Mouse (Mus musculus): Measurements from ENCODE around the gene Egfr. TPM values are rescaled to one million over a fixed set of nuclear protein-coding genes. Genes with fewer than 3 reads are reported as not detected.

The Egfr gene
- 2.4 and 2.6 TPM in 2 replicates for polyA plus RNA-seq (2016; fragmentation: Nextera tagmentation; extraction: Ambion mirVana)

- Histone ChIP-seq H3K4me3 (peak within 1 kb of the TSS; percentile 67), H3K27me3 (replicated peaks) (peaks cover 48% of the 10 kb centered on the region), H3K9me3 (replicated peaks) (no peaks in the 10 kb centered on the region), H3K27ac (ENCODE audit: poor library complexity, severe bottlenecking) (no peak within 1 kb of the TSS), H3K9ac (peak within 1 kb of the TSS; percentile 64), H3K4me2 (peak within 1 kb of the TSS; percentile 87), H3K4me1 (replicated peaks) (no peaks in the 10 kb centered on the region; the same call in 1 of the 2 replicates), H3K36me3 (no peaks in the 10 kb centered on the region)
- 0% methylated on average over 21 of the region's 21 CpGs for WGBS
- peak; percentile 82 for ATAC-seq (ENCODE audit: insufficient number of reproducible peaks, low FRiP score)
Observed at GRCm38 (mm10) chr11:16752007-16752348, at the start of gene Egfr. Egfr (plus strand) TSS chr11:16752203.

- Histone ChIP-seq H3K27me3 (replicated peaks) (no peaks in the 10 kb centered on the region), H3K36me3 (no peaks in the 10 kb centered on the region), H3K9ac (no peak overlapping the region), H3K9me3 (replicated peaks) (no peaks in the 10 kb centered on the region), H3K4me3 (no peak overlapping the region), H3K27ac (ENCODE audit: poor library complexity, severe bottlenecking) (no peak overlapping the region), H3K4me2 (no peak overlapping the region), H3K4me1 (replicated peaks) (no peaks in the 10 kb centered on the region)
- no peak for ATAC-seq (ENCODE audit: insufficient number of reproducible peaks, low FRiP score)
- 86% methylated on average over 3 of the region's 3 CpGs for WGBS
Observed at GRCm38 (mm10) chr11:16703221-16703620, 48.8 kb upstream of the Egfr start.

- Histone ChIP-seq H3K9me3 (replicated peaks) (no peaks in the 10 kb centered on the region), H3K27me3 (replicated peaks) (no peaks in the 10 kb centered on the region), H3K4me3 (no peak overlapping the region), H3K9ac (no peak overlapping the region), H3K4me1 (replicated peaks) (no peaks in the 10 kb centered on the region), H3K27ac (ENCODE audit: poor library complexity, severe bottlenecking) (no peak overlapping the region), H3K36me3 (no peaks in the 10 kb centered on the region), H3K4me2 (no peak overlapping the region)
- no peak for ATAC-seq (ENCODE audit: insufficient number of reproducible peaks, low FRiP score)
- WGBS: 42% methylated on average over 1 of the region's 1 CpGs
Observed at GRCm38 (mm10) chr11:16735083-16735644, 16.8 kb upstream of the Egfr start.

GRCm38 (mm10) chr11:16737323-16737722 is 14.7 kb upstream of the Egfr start:
- no peak overlapping the region for H3K9ac ChIP-seq
- no peaks in the 10 kb centered on the region for H3K27me3 ChIP-seq (replicated peaks)
- no peak for ATAC-seq (ENCODE audit: insufficient number of reproducible peaks, low FRiP score)
- no peak overlapping the region for H3K27ac ChIP-seq (ENCODE audit: poor library complexity, severe bottlenecking)
- WGBS: 62% methylated on average over 2 of the region's 2 CpGs
- no peak overlapping the region for H3K4me3 ChIP-seq
- no peaks in the 10 kb centered on the region for H3K36me3 ChIP-seq
- H3K4me2 ChIP-seq: no peak overlapping the region
- H3K4me1 ChIP-seq (replicated peaks): no peaks in the 10 kb centered on the region
- no peaks in the 10 kb centered on the region for H3K9me3 ChIP-seq (replicated peaks)

GRCm38 (mm10) chr11:16738691-16739090 is 13.3 kb upstream of the Egfr start:
- Histone ChIP-seq H3K9me3 (replicated peaks) (no peaks in the 10 kb centered on the region), H3K36me3 (no peaks in the 10 kb centered on the region), H3K4me3 (no peak overlapping the region), H3K27ac (ENCODE audit: poor library complexity, severe bottlenecking) (no peak overlapping the region), H3K4me2 (no peak overlapping the region), H3K27me3 (replicated peaks) (no peaks in the 10 kb centered on the region), H3K4me1 (replicated peaks) (no peaks in the 10 kb centered on the region), H3K9ac (no peak overlapping the region)
- no peak for ATAC-seq (ENCODE audit: insufficient number of reproducible peaks, low FRiP score)
- WGBS: 56% methylated on average over 2 of the region's 2 CpGs

- H3K36me3 ChIP-seq: no peaks in the 10 kb centered on the region
- H3K4me2 ChIP-seq: no peak overlapping the region
- 46% methylated on average over 3 of the region's 3 CpGs for WGBS
- no peak overlapping the region for H3K9ac ChIP-seq
- H3K27me3 ChIP-seq (replicated peaks): no peaks in the 10 kb centered on the region
- no peak overlapping the region for H3K4me3 ChIP-seq
- ATAC-seq (ENCODE audit: insufficient number of reproducible peaks, low FRiP score): no peak
- no peak overlapping the region for H3K27ac ChIP-seq (ENCODE audit: poor library complexity, severe bottlenecking)
- no peaks in the 10 kb centered on the region for H3K9me3 ChIP-seq (replicated peaks)
- H3K4me1 ChIP-seq (replicated peaks): no peaks in the 10 kb centered on the region
Observed at GRCm38 (mm10) chr11:16739155-16739554, 12.8 kb upstream of the Egfr start.

- ATAC-seq (ENCODE audit: insufficient number of reproducible peaks, low FRiP score): no peak
- Histone ChIP-seq H3K9ac (no peak overlapping the region), H3K4me1 (replicated peaks) (no peaks in the 10 kb centered on the region), H3K4me3 (no peak overlapping the region), H3K36me3 (no peaks in the 10 kb centered on the region), H3K27me3 (replicated peaks) (no peaks in the 10 kb centered on the region), H3K9me3 (replicated peaks) (no peaks in the 10 kb centered on the region), H3K4me2 (no peak overlapping the region), H3K27ac (ENCODE audit: poor library complexity, severe bottlenecking) (no peak overlapping the region)
- 64% methylated on average over 10 of the region's 10 CpGs for WGBS
Observed at GRCm38 (mm10) chr11:16740691-16741611, 11.1 kb upstream of the Egfr start.

- no peak overlapping the region for H3K4me3 ChIP-seq
- H3K9me3 ChIP-seq (replicated peaks): no peaks in the 10 kb centered on the region
- 76% methylated on average over 4 of the region's 4 CpGs for WGBS
- H3K4me1 ChIP-seq (replicated peaks): no peaks in the 10 kb centered on the region
- H3K27me3 ChIP-seq (replicated peaks): no peaks in the 10 kb centered on the region
- no peaks in the 10 kb centered on the region for H3K36me3 ChIP-seq
- H3K9ac ChIP-seq: no peak overlapping the region
- ATAC-seq (ENCODE audit: insufficient number of reproducible peaks, low FRiP score): no peak
- no peak overlapping the region for H3K4me2 ChIP-seq
- no peak overlapping the region for H3K27ac ChIP-seq (ENCODE audit: poor library complexity, severe bottlenecking)
Observed at GRCm38 (mm10) chr11:16742251-16742650, 9.8 kb upstream of the Egfr start.

GRCm38 (mm10) chr11:16742821-16743220 is 9.2 kb upstream of the Egfr start:
- Histone ChIP-seq H3K4me2 (no peak overlapping the region), H3K9ac (no peak overlapping the region), H3K4me3 (no peak overlapping the region), H3K4me1 (replicated peaks) (no peaks in the 10 kb centered on the region), H3K36me3 (no peaks in the 10 kb centered on the region), H3K9me3 (replicated peaks) (no peaks in the 10 kb centered on the region), H3K27ac (ENCODE audit: poor library complexity, severe bottlenecking) (no peak overlapping the region), H3K27me3 (replicated peaks) (no peaks in the 10 kb centered on the region)
- ATAC-seq (ENCODE audit: insufficient number of reproducible peaks, low FRiP score): no peak
- 79% methylated on average over 2 of the region's 2 CpGs for WGBS

GRCm38 (mm10) chr11:16751457-16751982 is 483 bp upstream of the Egfr start:
- no peaks in the 10 kb centered on the region for H3K9me3 ChIP-seq (replicated peaks)
- H3K4me3 ChIP-seq: peak overlapping the region; percentile 67
- peak; percentile 10; the same call in 1 of the 2 replicates for ATAC-seq (ENCODE audit: insufficient number of reproducible peaks, low FRiP score)
- H3K27me3 ChIP-seq (replicated peaks): peaks cover 45% of the 10 kb centered on the region
- WGBS: 34% methylated on average over 7 of the region's 7 CpGs
- H3K4me2 ChIP-seq: peak overlapping the region; percentile 87
- 0 out of 2 replicates have a peak overlapping the region, but pooled peaks have one; percentile 64 for H3K9ac ChIP-seq
- H3K4me1 ChIP-seq (replicated peaks): no peaks in the 10 kb centered on the region; the same call in 1 of the 2 replicates
- no peaks in the 10 kb centered on the region for H3K36me3 ChIP-seq
- no peak overlapping the region for H3K27ac ChIP-seq (ENCODE audit: poor library complexity, severe bottlenecking)

GRCm38 (mm10) chr11:16752349-16753153 is 548 bp downstream of the Egfr start:
- H3K27me3 ChIP-seq (replicated peaks): peaks cover 48% of the 10 kb centered on the region
- H3K4me3 ChIP-seq: peak overlapping the region; percentile 67
- under 1% methylated on average over 68 of the region's 68 CpGs for WGBS
- H3K4me2 ChIP-seq: peak overlapping the region; percentile 87
- peak; percentile 61 for ATAC-seq (ENCODE audit: insufficient number of reproducible peaks, low FRiP score)
- H3K4me1 ChIP-seq (replicated peaks): no peaks in the 10 kb centered on the region; the same call in 1 of the 2 replicates
- H3K36me3 ChIP-seq: no peaks in the 10 kb centered on the region
- H3K9me3 ChIP-seq (replicated peaks): no peaks in the 10 kb centered on the region
- peak overlapping the region; percentile 64 for H3K9ac ChIP-seq
- H3K27ac ChIP-seq (ENCODE audit: poor library complexity, severe bottlenecking): no peak overlapping the region

Data from heart, embryonic 12.5 days (tissue).